Mouse (Mus musculus): Measurements from ENCODE around the gene Bcl2l2.

Gene Bcl2l2

GRCm38 (mm10) chr14:54893651-54894181 is 10.5 kb downstream of the Bcl2l2 start:
- peak; percentile 100 for DNase-seq

- no peak for DNase-seq
Measured at GRCm38 (mm10) chr14:54894296-54895151, 11.3 kb downstream of the Bcl2l2 start.

- DNase-seq = no peak
Measured at GRCm38 (mm10) chr14:54897445-54897844, 14.3 kb downstream of the Bcl2l2 start.

GRCm38 (mm10) chr14:54900383-54900782 is 17.2 kb downstream of the Bcl2l2 start:
- peak; percentile 67 for DNase-seq

- no peak for DNase-seq
Measured at GRCm38 (mm10) chr14:54903641-54904040, 20.5 kb downstream of the Bcl2l2 start.

GRCm38 (mm10) chr14:54908682-54909081 is 25.5 kb downstream of the Bcl2l2 start:
- no peak for DNase-seq

- DNase-seq = peak; percentile 61
Measured at GRCm38 (mm10) chr14:54912109-54912850, 29.1 kb downstream of the Bcl2l2 start.

GRCm38 (mm10) chr14:54912886-54913285 is 29.7 kb downstream of the Bcl2l2 start, which contains the start of gene Slc22a17:
TSS of gene Slc22a17 (minus strand) at chr14:54913132.
- peak; percentile 86 for DNase-seq

- DNase-seq = peak; percentile 48
Measured at GRCm38 (mm10) chr14:54913343-54913742, 30.2 kb downstream of the Bcl2l2 start.

GRCm38 (mm10) chr14:54920076-54920685 is 37.0 kb downstream of the Bcl2l2 start:
- no peak for DNase-seq

- no peak for DNase-seq
Measured at GRCm38 (mm10) chr14:54924641-54925348, 41.6 kb downstream of the Bcl2l2 start.

GRCm38 (mm10) chr14:54925349-54926342 is 42.5 kb downstream of the Bcl2l2 start, which contains the start of gene Efs:
TSS of gene Efs (minus strand) at chr14:54926126.
- DNase-seq = peak; percentile 56

- DNase-seq = no peak
Measured at GRCm38 (mm10) chr14:54926401-54927158, 43.4 kb downstream of the Bcl2l2 start.

- no peak for DNase-seq
Measured at GRCm38 (mm10) chr14:54927296-54927695, 44.1 kb downstream of the Bcl2l2 start.

GRCm38 (mm10) chr14:54929801-54930200 is 46.6 kb downstream of the Bcl2l2 start:
- no peak for DNase-seq

GRCm38 (mm10) chr14:54930431-54930830 is 47.3 kb downstream of the Bcl2l2 start:
- DNase-seq = no peak

GRCm38 (mm10) chr14:54932645-54933150 is 49.5 kb downstream of the Bcl2l2 start, which contains the start of gene Il25:
TSS of gene Il25 (plus strand) at chr14:54932695.
- no peak for DNase-seq

GRCm38 (mm10) chr14:54935904-54936830 is 53.0 kb downstream of the Bcl2l2 start, which contains the start of gene Cmtm5:
TSS of gene Cmtm5 (plus strand) at chr14:54936261.
- DNase-seq = peak; percentile 71

GRCm38 (mm10) chr14:54936831-54937160 is 53.6 kb downstream of the Bcl2l2 start:
- no peak for DNase-seq

Data from cerebellum, adult 9-11 months (tissue).